Mouse (Mus musculus) left cerebral cortex, postnatal 10 days (tissue): ENCODE measurements around the gene Nmrk1. TPM values are rescaled to one million over a fixed set of nuclear protein-coding genes. Genes with fewer than 3 reads are reported as not detected.

ENCODE experiments used
- DNase-seq, 2 experiments: peaks; one replicate each; pipeline ENCODE4 v3.0.0; 2021 to 2022; ENCODE audit warnings: low spot score in 2 of 2, mixed read lengths in 1 of 2; ENCODE audit errors: extremely low spot score in 1 of 2
- intact Hi-C: fragments of 180-260 bp; cut with DNase I; formaldehyde crosslinking; loops from one replicate; pipeline ENCODE4 v1.15.1; 2025
- total RNA-seq, 2 experiments: library from RNA; stranded (reverse); gene quantifications; 2 replicates each; pipeline ENCODE4 v1.2.3; 2021

Gene Nmrk1
- total RNA-seq, 2 experiments from 2014 or later: 3.5 to 5.6 TPM

GRCm38 (mm10) chr19:18682142-18682541 is 50.4 kb downstream of the Nmrk1 start:
- DNase-seq: no peak
- intact Hi-C loops: no loop called here

- peak in 1 of 2 experiments; percentile 27 for DNase-seq
- intact Hi-C loops: no loop called here
These were observed 55.8 kb downstream of the Nmrk1 start for GRCm38 (mm10) chr19:18687556-18687955.

- no peak for DNase-seq
- intact Hi-C loops: no loop called here
These were observed 60.4 kb downstream of the Nmrk1 start for GRCm38 (mm10) chr19:18692176-18692575.

- intact Hi-C loops: no loop called here
- DNase-seq: no peak
These were observed 61.0 kb downstream of the Nmrk1 start for GRCm38 (mm10) chr19:18692768-18693167.

- no peak for DNase-seq
- intact Hi-C loops: no loop called here
These were observed 63.4 kb downstream of the Nmrk1 start for GRCm38 (mm10) chr19:18695116-18695515.

- intact Hi-C loops: no loop called here
- no peak for DNase-seq
These were observed 63.8 kb downstream of the Nmrk1 start for GRCm38 (mm10) chr19:18695552-18695951.

Other genes with a start within 250 kb of the Nmrk1 start
- gene Ostf1, start 127 bp upstream of the Nmrk1 start, total RNA-seq: 10 to 100 TPM; 19.6 to 20.5 TPM
- gene Carnmt1, start 38.8 kb downstream of the Nmrk1 start, total RNA-seq: 1 to 10 TPM; 8.9 to 9.4 TPM
- 10 to 100 TPM; 20.8 to 21.2 TPM for gene D030056L22Rik, start 81.2 kb downstream of the Nmrk1 start, total RNA-seq
- 1 to 10 TPM in 1 of 2 experiments, under 1 TPM in 1; 0.75 to 1.0 TPM for gene Trpm6, start 118.0 kb downstream of the Nmrk1 start, total RNA-seq